Comparison of ENCODE assay signal across 8 mouse cellular contexts in the genomic region with DNA sequence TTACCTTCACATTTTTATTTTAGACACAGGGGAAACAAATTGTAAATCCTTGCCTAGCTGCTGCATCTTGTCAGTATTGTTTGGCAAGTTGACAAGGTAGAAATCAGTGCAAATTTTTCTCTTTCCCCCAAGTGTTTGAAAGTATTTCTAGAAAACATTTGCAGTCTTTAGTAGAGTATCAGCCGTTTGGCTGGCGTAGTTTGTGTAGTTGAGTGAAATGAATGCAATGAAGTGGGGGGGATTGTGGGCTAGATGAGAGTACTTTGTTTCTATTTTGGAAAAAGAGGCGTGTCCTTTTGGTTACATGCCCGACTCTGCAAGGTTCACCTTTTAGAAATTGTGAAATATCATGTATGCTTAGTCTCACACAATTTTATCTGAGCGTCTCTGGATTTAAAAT. TPM values are rescaled to one million over a fixed set of nuclear protein-coding genes. Genes with fewer than 3 reads are reported as not detected.
DNase-seq lines count a peak whose midpoint lies in the region; ATAC-seq and TF ChIP-seq lines count a peak whose summit lies in the region.

No protein-coding gene starts in this region.

- intact Hi-C loops in gastrocnemius, postnatal 36 days (cut with DNase I) = no loop called here
- intact Hi-C loops in left cerebral cortex, postnatal 10 days (cut with DNase I) = no loop called here

- peaks cover 49% of the 10 kb centered on the region for H3K4me1 ChIP-seq in heart, embryonic 15.5 days (replicated peaks)
- peaks cover 33 to 44% of the 10 kb centered on the region in 2 experiments for H3K4me1 ChIP-seq in liver, embryonic 14.5 days (replicated peaks; ENCODE audit: control insufficient read depth in 2 of 2, insufficient read depth in 2 of 2, low read length in 1 of 2)
- H3K4me1 ChIP-seq in stomach, embryonic 14.5 days (ENCODE audit: control insufficient read depth, insufficient read depth, low read length) = peaks cover 34% of the 10 kb centered on the region

- 7% methylated on average over 5 of the region's 5 CpGs for WGBS in heart, embryonic 15.5 days
- WGBS in liver, embryonic 14.5 days (ENCODE audit: insufficient replicate concordance) = under 1% methylated on average over 5 of the region's 5 CpGs
- 9% methylated on average over 5 of the region's 5 CpGs for WGBS in stomach, embryonic 14.5 days

- no peak for TF ChIP-seq CTCF in liver, embryonic 14.5 days (IDR thresholded peaks at IDR 0.05; ENCODE audit: low read depth)

- peak overlapping the region; percentile 99 for H3K4me3 ChIP-seq in heart, embryonic 15.5 days
- peak overlapping the region; percentile 81 to 90 for H3K4me3 ChIP-seq in liver, embryonic 14.5 days (ENCODE audit: insufficient read depth in 1 of 2, low read depth in 2 of 2, low read length in 2 of 2)
- peak overlapping the region; percentile 92 for H3K4me3 ChIP-seq in stomach, embryonic 14.5 days (ENCODE audit: low read depth, low read length)

- peak overlapping the region; percentile 97 for H3K27ac ChIP-seq in heart, embryonic 15.5 days
- H3K27ac ChIP-seq in liver, embryonic 14.5 days = peak overlapping the region; percentile 96
- no peak overlapping the region for H3K27ac ChIP-seq in stomach, embryonic 14.5 days (ENCODE audit: low read length)

- no peaks in the 10 kb centered on the region for H3K9me3 ChIP-seq in heart, embryonic 15.5 days (replicated peaks)
- no peaks in the 10 kb centered on the region for H3K9me3 ChIP-seq in liver, embryonic 14.5 days (ENCODE audit: control insufficient read depth, low read length)
- no peaks in the 10 kb centered on the region for H3K9me3 ChIP-seq in stomach, embryonic 14.5 days (ENCODE audit: control insufficient read depth, low read depth, low read length)

- no peaks in the 10 kb centered on the region for H3K27me3 ChIP-seq in heart, embryonic 15.5 days
- H3K27me3 ChIP-seq in liver, embryonic 14.5 days (ENCODE audit: control insufficient read depth, insufficient read depth, low read length) = no peaks in the 10 kb centered on the region
- no peaks in the 10 kb centered on the region for H3K27me3 ChIP-seq in stomach, embryonic 14.5 days (ENCODE audit: control insufficient read depth, insufficient read depth, low read length)

- peak overlapping the region; percentile 98 for H3K9ac ChIP-seq in heart, embryonic 15.5 days
- peak overlapping the region; percentile 96 for H3K9ac ChIP-seq in liver, embryonic 14.5 days (replicated peaks)
- peak overlapping the region; percentile 92 for H3K9ac ChIP-seq in stomach, embryonic 14.5 days (replicated peaks; ENCODE audit: low read depth, low read length)

- DNase-seq in gastrocnemius, adult 18-20 months (ENCODE audit: low spot score) = peak; percentile 39
- no peak for DNase-seq in gastrocnemius, postnatal 36 days
- DNase-seq in T-cell, adult 2 months (ENCODE audit: low spot score) = peak; percentile 10
- DNase-seq in liver, embryonic 14.5 days (ENCODE audit: low read depth in 3 of 3, low spot score in 3 of 3) = no peak
- DNase-seq in spleen, postnatal 10 days (ENCODE audit: low spot score in 2 of 2) = no peak
- DNase-seq in left cerebral cortex, postnatal 10 days (ENCODE audit: extremely low spot score in 1 of 2, low spot score in 2 of 2) = no peak

- H3K4me2 ChIP-seq in heart, embryonic 15.5 days = peak overlapping the region; percentile 67
- peak overlapping the region; percentile 95 for H3K4me2 ChIP-seq in liver, embryonic 14.5 days (ENCODE audit: low read depth)
- H3K4me2 ChIP-seq in stomach, embryonic 14.5 days (replicated peaks; ENCODE audit: low read depth, low read length) = peak overlapping the region; percentile 54

- H3K36me3 ChIP-seq in heart, embryonic 15.5 days = no peaks in the 10 kb centered on the region
- peaks cover 22% of the 10 kb centered on the region for H3K36me3 ChIP-seq in liver, embryonic 14.5 days (replicated peaks; ENCODE audit: control insufficient read depth, insufficient read depth, low read depth)
- H3K36me3 ChIP-seq in stomach, embryonic 14.5 days (ENCODE audit: control insufficient read depth, insufficient read depth, low read length) = no peaks in the 10 kb centered on the region

- ATAC-seq in heart, embryonic 15.5 days (replicated peaks; ENCODE audit: insufficient number of reproducible peaks, insufficient read depth, low FRiP score, low read depth) = no peak
- no peak for ATAC-seq in liver, embryonic 14.5 days (ENCODE audit: insufficient read depth)
- ATAC-seq in stomach, embryonic 14.5 days (ENCODE audit: insufficient number of reproducible peaks, insufficient read depth, low FRiP score, low read depth) = no peak

- TF ChIP-seq EP300 in liver, embryonic 14.5 days (IDR thresholded peaks at IDR 0.05; ENCODE audit: low read depth) = no peak

RNA-seq across cellular contexts. Expression of a gene that starts 1.6 kb away (rescaled TPM):
- 10 to 100 TPM; 37.0 to 37.7 TPM for total RNA-seq in gastrocnemius, adult 18-20 months (2021)
- total RNA-seq in gastrocnemius, postnatal 36 days (2021) = 10 to 100 TPM; 28.4 to 37.8 TPM
- 43.7 TPM in 2 replicates for polyA plus RNA-seq in heart, embryonic 15.5 days (2015; fragmentation: Nextera tagmentation; extraction: Ambion mirVana)
- polyA plus RNA-seq in liver, embryonic 14.5 days (2012; rRNA removed) = 53.8 and 96.0 TPM in 2 replicates
- 113 and 125 TPM in 2 replicates for polyA plus RNA-seq in liver, embryonic 14.5 days (2014; fragmentation: Nextera tagmentation; extraction: Ambion mirVana)
- polyA plus RNA-seq in stomach, embryonic 14.5 days (2014; fragmentation: Nextera tagmentation; extraction: Ambion mirVana) = 31.8 and 32.1 TPM in 2 replicates
- total RNA-seq in left cerebral cortex, postnatal 10 days (2021) = 10 to 100 TPM; 30.7 to 34.9 TPM

Comparison
In these comparisons a context has a peak if more than half of its experiments do, and no peak if none do; other contexts are left out.
1. DNase-seq: peak in gastrocnemius, adult 18-20 months (single experiment) and T-cell, adult 2 months (single experiment); none in gastrocnemius, postnatal 36 days (0 of 2), liver, embryonic 14.5 days (0 of 3), spleen, postnatal 10 days (0 of 2) and left cerebral cortex, postnatal 10 days (0 of 2).
2. Peak in every context shown above with its lines, with median percentiles within 50 percentile points of each other: H3K4me2 ChIP-seq, H3K4me3 ChIP-seq and H3K9ac ChIP-seq.